Mouse (Mus musculus): Measurements from ENCODE around the gene Peg10.

GRCm38 (mm10) chr6:4748506-4748961, 1.4 kb downstream of the Peg10 start:
- TF ChIP-seq CTCF (IDR thresholded peaks at IDR 0.05; ENCODE audit: low read depth): no peak
- TF ChIP-seq EP300 (IDR thresholded peaks at IDR 0.05; ENCODE audit: low read depth): no peak
